Mouse (Mus musculus): ENCODE results near the gene Wdsub1.
"Not testable (repeated sequence)": the region's sequence is repeated elsewhere in the genome, so short reads cannot be mapped to it uniquely, and the experiment has no call there.

The Wdsub1 gene

GRCm38 (mm10) chr2:59881831-59882741 is at the start of gene Wdsub1:
Gene Wdsub1 (minus strand): TSS chr2:59882591.
- DNase-seq (ENCODE audit: low read depth, low spot score): peak; percentile 90

DNA sequence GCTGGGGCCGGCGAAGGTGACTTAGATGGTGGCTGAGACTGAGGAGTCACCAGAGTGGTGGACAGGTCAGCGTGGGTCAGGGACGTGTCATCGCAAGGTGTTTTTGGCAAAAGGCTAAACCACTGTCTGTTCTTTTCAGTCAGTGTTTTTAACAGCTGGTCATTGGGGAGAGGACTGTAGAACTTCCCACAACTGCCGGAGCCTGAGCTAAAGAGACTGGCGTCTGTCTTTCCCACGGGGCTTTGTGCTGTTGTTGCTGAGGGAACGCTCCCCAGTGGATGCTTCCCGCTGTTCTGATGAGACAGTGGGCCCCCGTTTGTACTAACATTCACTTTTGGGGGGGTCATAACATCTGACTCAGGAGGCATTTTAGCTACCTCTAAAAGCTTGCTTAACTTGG is 31.2 kb upstream of the Wdsub1 start:
- DNase-seq (ENCODE audit: low read depth, low spot score): no peak

- DNase-seq (ENCODE audit: low read depth, low spot score): no peak
Measured at GRCm38 (mm10) chr2:59908048-59908447, 25.7 kb upstream of the Wdsub1 start.

- no peak for DNase-seq (ENCODE audit: low read depth, low spot score)
Measured at GRCm38 (mm10) chr2:59904007-59904406, 21.6 kb upstream of the Wdsub1 start.

- DNase-seq (ENCODE audit: low read depth, low spot score): no peak
Measured at GRCm38 (mm10) chr2:59898666-59899065, 16.3 kb upstream of the Wdsub1 start.

GRCm38 (mm10) chr2:59898105-59898504 is 15.7 kb upstream of the Wdsub1 start:
- DNase-seq (ENCODE audit: low read depth, low spot score): no peak

DNA sequence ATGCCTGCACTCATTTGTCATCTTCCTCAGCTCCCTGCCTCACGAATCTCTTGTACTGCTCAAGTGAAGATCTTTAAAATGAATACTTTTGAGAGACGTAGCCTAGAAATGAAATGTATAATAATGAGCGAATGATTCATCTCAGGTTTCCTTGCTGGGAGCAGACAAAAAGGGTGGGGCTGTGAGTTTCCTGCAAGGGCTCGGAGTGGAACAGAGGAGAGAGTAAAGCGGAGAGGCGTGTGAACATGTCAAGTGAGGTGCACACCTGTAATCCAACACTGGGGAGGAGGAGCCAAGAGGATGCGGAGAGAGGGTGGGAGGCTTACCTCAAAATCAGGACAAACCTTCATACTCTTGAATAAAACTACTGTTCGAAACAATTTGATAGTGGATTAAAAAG is 14.4 kb upstream of the Wdsub1 start:
- no peak for DNase-seq (ENCODE audit: low read depth, low spot score)

GRCm38 (mm10) chr2:59896400-59896799 is 14.0 kb upstream of the Wdsub1 start:
- no peak for DNase-seq (ENCODE audit: low read depth, low spot score)

DNA sequence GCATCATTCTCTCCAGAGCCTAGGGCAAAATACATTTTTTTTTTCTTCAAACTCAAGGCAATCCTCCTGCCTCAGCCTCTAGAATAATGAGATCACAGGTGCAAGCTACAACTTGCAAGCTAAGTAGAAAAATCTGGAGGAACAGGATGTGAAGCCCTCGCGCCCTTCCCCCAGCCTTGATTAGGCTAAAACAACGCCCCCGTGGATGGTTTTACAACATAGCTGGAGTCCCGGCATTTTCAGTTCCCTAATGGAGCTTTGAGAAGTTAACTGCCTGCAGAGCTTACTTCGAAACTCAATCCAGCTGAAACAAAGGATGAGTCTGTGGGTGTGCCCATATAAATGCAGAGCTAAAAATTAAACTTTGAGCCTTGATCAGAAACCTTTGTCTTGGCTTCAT is 7.3 kb upstream of the Wdsub1 start:
- no peak for DNase-seq (ENCODE audit: low read depth, low spot score)

- no peak for DNase-seq (ENCODE audit: low read depth, low spot score)
Measured at GRCm38 (mm10) chr2:59882742-59883281, 421 bp upstream of the Wdsub1 start.

DNA sequence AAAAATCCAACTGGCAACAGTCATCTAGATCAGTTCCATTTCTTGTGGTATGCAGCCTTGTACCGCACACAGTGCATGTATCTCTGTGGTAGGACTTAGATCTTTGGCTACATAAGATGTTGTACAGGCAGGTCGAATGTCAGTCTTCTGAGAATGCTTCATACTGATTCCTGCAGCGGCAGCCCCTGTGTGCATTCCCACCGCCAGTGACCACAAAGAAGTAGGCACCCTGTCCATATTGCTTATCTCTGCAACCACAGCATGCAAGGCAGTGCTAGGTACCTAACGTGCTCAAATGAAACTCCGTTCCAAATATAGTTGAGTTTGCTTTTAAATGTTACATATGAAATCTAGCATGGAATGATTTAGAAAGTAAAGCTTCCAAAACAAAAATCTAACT is 987 bp downstream of the Wdsub1 start:
- no peak for DNase-seq (ENCODE audit: low read depth, low spot score)

DNA sequence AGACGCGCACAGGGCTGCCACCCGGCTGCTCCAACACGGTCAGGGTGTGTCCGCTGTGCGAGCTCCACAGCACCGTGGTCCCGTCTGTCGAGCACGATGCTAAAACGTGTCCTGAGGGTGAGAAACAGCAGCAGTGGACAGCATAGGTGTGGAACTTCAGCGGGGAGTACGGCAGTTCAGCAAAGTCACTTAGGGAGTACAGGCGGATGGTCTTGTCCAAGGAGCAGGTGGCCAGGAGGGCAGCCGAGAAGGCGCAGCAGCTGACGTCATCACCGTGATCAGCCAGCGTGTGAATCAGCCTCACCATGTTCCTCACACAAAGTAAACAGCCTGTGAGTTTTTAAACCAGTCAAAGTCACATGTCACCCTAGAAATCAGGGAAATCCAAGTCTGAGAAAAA is 4.2 kb downstream of the Wdsub1 start:
- DNase-seq (ENCODE audit: low read depth, low spot score): no peak

- no peak for DNase-seq (ENCODE audit: low read depth, low spot score)
Measured at GRCm38 (mm10) chr2:59877335-59877734, 5.1 kb downstream of the Wdsub1 start.

DNA sequence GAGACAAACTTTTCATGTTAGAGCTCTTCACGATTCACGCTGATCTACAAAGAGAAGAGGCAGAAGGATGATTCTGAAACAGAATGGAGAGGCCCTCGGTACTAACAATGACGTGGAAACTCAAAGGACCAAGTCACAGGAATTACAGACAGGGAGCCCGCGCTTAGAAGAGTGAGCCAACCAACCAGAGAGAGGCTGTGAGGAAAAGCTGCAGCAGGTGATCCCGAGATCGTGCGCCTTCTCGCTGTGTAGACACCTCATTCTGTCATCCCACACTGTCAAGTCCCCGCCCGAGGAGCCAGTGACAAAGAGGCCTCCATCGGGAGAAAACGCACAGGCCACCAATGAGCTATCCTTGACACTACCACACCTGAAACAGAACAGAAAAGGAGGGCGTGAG is 5.9 kb downstream of the Wdsub1 start:
- no peak for DNase-seq (ENCODE audit: low read depth, low spot score)

DNA sequence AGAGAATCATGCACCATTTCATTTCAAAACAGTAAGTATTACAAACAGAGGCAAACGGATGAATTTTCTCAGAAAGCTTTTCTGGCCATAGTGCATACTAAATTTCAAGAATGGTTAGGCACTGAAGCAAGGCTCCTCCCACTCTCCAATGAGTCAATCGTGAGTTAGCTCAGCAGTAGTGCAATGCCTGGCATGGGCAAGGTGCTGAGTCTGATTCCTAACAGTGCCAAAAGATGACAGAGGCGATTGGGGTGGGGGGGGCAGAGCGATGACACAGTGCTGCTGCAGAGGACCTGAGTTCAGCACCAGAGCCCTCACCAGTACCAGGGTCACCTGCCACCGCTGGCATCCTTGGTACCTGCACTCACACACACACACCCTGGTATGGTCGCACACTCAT is 11.9 kb downstream of the Wdsub1 start:
- no peak for DNase-seq (ENCODE audit: low read depth, low spot score)

GRCm38 (mm10) chr2:59862618-59863017 is 19.8 kb downstream of the Wdsub1 start:
- no peak for DNase-seq (ENCODE audit: low read depth, low spot score)

- DNase-seq (ENCODE audit: low read depth, low spot score): no peak
Measured at GRCm38 (mm10) chr2:59854363-59854762, 28.0 kb downstream of the Wdsub1 start.

DNA sequence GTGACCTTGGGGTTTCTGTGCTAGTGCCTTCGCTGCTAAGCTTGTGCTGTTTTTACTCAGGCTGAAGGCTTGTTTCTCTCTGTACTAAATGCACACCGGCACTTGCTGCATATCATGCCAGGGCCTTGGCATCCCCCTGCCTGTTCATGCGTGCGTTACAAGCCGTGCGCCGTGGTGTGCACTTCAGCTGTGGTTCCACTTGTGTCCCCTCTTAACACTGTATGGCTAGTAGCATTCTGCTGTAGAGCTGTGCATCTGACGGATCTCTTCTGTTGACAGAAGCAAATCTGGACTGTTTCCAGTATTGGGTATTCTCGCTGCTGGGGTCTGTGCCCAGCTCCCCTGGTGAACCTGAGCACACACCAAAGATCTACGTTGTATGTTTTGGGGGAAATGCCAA is 28.8 kb downstream of the Wdsub1 start:
- no peak for DNase-seq (ENCODE audit: low read depth, low spot score)

DNA sequence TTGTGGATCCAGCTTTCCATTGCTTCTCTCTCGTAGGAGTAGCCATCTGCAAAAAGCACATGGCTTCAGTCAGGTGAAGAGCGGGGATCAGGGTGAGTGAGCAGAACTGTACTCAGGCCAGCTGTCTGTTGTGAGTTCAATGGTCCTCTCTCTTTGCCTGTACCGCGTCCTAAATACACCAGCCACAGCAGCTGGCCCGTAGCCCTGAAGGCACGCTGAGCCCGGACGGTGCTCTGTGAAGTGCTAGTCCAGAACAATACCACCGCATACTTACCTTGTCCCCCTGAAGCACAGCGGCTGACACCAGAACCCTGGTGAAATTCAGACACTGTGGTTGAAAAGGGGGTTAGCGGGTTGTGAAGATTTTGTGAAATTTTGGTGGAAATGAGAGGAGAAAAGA is 29.5 kb downstream of the Wdsub1 start:
- DNase-seq (ENCODE audit: low read depth, low spot score): no peak

- DNase-seq (ENCODE audit: low read depth, low spot score): not testable (repeated sequence)
Measured at GRCm38 (mm10) chr2:59851885-59852284, 30.5 kb downstream of the Wdsub1 start.

DNA sequence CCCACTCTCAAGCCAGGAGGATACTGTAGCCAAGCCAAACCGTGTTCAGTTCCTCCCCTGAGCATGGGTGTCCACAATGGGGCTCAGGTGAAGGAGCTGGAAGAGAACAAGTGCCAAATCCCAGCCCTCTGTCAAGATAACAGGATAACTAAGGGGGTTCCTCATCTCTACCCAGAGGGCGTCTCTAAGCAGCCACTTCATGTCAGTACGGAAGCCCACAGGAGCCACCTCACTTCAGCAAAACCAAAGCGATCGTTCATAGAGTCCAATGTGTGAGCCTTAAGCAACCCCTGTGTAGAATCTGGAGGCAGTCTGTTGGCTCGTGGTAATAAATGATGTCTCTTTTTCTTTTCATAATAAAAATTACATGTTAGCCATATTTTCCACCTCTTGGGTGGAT is 38.5 kb downstream of the Wdsub1 start:
- no peak for DNase-seq (ENCODE audit: low read depth, low spot score)

DNA sequence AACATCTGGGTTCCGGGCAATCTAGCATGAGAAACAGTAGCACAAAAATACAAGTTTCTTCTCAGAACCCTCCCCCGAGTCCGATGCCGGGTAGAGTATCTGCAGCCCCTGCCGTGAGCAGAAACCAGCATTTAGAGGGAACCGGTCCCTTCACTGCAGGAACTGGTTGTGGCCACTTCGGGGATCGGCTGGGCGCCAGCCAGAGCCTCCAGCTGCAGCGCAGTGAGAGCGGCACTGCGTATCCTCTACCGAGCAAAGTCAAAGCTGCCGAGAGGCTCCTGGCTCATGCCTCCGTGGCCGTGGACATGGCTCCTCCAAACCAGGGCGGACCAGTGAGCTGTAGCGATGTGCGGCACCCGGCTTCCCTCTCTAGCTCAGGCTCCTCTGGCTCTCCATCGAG is 39.2 kb downstream of the Wdsub1 start:
- no peak for DNase-seq (ENCODE audit: low read depth, low spot score)

- DNase-seq (ENCODE audit: low read depth, low spot score): no peak
Measured at GRCm38 (mm10) chr2:59842556-59843008, 39.8 kb downstream of the Wdsub1 start.

Measured in forelimb bud, embryonic 11.5 days (tissue).